8 mouse cellular contexts compared by ENCODE assay signal in the genomic region with DNA sequence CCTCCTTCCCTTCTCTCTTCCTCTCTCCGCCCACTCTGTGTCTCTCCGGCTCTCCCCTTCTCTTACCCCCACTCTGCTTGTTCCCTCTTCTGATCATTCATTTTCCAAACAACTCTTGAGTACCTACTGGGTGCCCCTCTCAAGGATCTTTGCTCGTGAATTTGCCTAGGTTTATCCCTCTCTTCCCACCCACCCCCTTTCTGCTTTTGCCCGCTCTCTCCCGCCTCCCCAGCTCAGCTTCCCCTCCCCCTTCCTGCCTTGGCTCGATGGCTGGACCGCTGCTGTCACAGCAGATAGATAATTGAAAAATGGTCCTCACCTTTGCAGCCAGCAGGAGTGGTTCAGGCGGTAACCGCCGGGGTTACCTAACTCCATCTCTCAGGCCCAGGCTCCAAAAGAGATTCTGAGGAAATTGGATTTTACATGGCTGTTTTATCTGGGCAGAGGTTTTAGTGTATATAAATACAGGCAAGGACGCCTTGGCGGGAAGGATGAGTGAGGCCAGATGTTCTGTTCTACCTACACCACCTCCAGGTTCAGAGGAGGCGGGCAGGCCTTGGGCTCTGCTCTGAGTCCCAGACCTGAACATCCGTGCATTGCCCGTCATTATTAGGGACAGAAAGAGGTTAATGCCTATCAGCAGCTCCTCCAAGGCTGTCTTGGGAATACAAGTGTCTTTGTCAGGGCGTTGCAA.
DNase-seq lines count a peak whose midpoint lies in the region; ATAC-seq and TF ChIP-seq lines count a peak whose summit lies in the region.

No protein-coding gene starts in this region.

- H3K4me3 ChIP-seq in ES-Bruce4 (ENCODE audit: low read depth, low read length), result peak overlapping the region; percentile 65
- H3K4me3 ChIP-seq in embryonic facial prominence, embryonic 12.5 days, result peak overlapping the region; percentile 52
- H3K4me3 ChIP-seq in intestine, embryonic 16.5 days (ENCODE audit: low read length), result peak overlapping the region; percentile 61
- H3K4me3 ChIP-seq in olfactory bulb, adult 2 months (ENCODE audit: insufficient read depth, low read depth, low read length), result peak overlapping the region; percentile 64

- WGBS in embryonic facial prominence, embryonic 12.5 days, result 3% methylated on average over 16 of the region's 16 CpGs
- WGBS in intestine, embryonic 16.5 days, result 10% methylated on average over 16 of the region's 16 CpGs
- WGBS in olfactory bulb, adult 2 months, result 19% methylated on average over 16 of the region's 16 CpGs

- TF ChIP-seq CTCF in ES-Bruce4 (IDR thresholded peaks at IDR 0.05; ENCODE audit: low read depth, low read length), result no peak
- TF ChIP-seq CTCF in olfactory bulb, adult 2 months (IDR thresholded peaks at IDR 0.05; ENCODE audit: insufficient read depth, low read depth, low read length), result no peak

- TF ChIP-seq POLR2A in ES-Bruce4 (IDR thresholded peaks at IDR 0.05; ENCODE audit: insufficient read depth, low read length), result no peak
- TF ChIP-seq POLR2A in olfactory bulb, adult 2 months (IDR thresholded peaks at IDR 0.05; ENCODE audit: insufficient read depth, low read depth, low read length), result no peak

- no peak overlapping the region for H3K27ac ChIP-seq in ES-Bruce4 (ENCODE audit: insufficient read depth, low read length)
- peak overlapping the region; percentile 89 for H3K27ac ChIP-seq in embryonic facial prominence, embryonic 12.5 days
- H3K27ac ChIP-seq in intestine, embryonic 16.5 days (ENCODE audit: low read length), result no peak overlapping the region
- peak overlapping the region; percentile 92 for H3K27ac ChIP-seq in olfactory bulb, adult 2 months (ENCODE audit: insufficient read depth, low read depth, low read length)

- intact Hi-C loops in left cerebral cortex, postnatal 25 days (cut with DNase I), result loop anchor here (2.0 to 5.0 kb wide), 4 partner anchors 36 to 240 kb away; a partner anchor contains a TSS

- peak overlapping the region; percentile 95 for H3K4me2 ChIP-seq in embryonic facial prominence, embryonic 12.5 days (replicated peaks)
- H3K4me2 ChIP-seq in intestine, embryonic 16.5 days (ENCODE audit: low read depth, low read length), result peak overlapping the region; percentile 97

- no peak for ATAC-seq in embryonic facial prominence, embryonic 12.5 days (ENCODE audit: insufficient number of reproducible peaks, insufficient read depth, low FRiP score, low TSS enrichment)
- peak; percentile 41; the same call in 1 of the 2 replicates for ATAC-seq in intestine, embryonic 16.5 days

- H3K9me3 ChIP-seq in ES-Bruce4 (replicated peaks; ENCODE audit: control insufficient read depth, insufficient read depth, low read length, poor library complexity, severe bottlenecking), result no peaks in the 10 kb centered on the region
- H3K9me3 ChIP-seq in embryonic facial prominence, embryonic 12.5 days, result no peaks in the 10 kb centered on the region
- no peaks in the 10 kb centered on the region for H3K9me3 ChIP-seq in intestine, embryonic 16.5 days (ENCODE audit: control insufficient read depth, low read length)

- peak; percentile 90 for DNase-seq in heart, adult 11 months
- no peak for DNase-seq in heart, adult 8-10 months (ENCODE audit: low spot score)
- DNase-seq in left cerebral cortex, postnatal 25 days (ENCODE audit: low spot score in 2 of 2), result no peak
- no peak for DNase-seq in lung, adult 18-20 months

- peaks cover 8% of the 10 kb centered on the region for H3K27me3 ChIP-seq in ES-Bruce4 (ENCODE audit: control insufficient read depth, insufficient read depth, low read length, poor library complexity, severe bottlenecking)
- H3K27me3 ChIP-seq in embryonic facial prominence, embryonic 12.5 days, result peaks cover 73% of the 10 kb centered on the region
- H3K27me3 ChIP-seq in intestine, embryonic 16.5 days (replicated peaks; ENCODE audit: control insufficient read depth, insufficient read depth, low read length), result peaks cover 49% of the 10 kb centered on the region

- H3K4me1 ChIP-seq in ES-Bruce4 (ENCODE audit: control insufficient read depth, insufficient read depth, low read length), result no peaks in the 10 kb centered on the region
- peaks cover 24% of the 10 kb centered on the region for H3K4me1 ChIP-seq in embryonic facial prominence, embryonic 12.5 days
- peaks cover 5% of the 10 kb centered on the region for H3K4me1 ChIP-seq in intestine, embryonic 16.5 days (ENCODE audit: control insufficient read depth, insufficient read depth, low read length)
- peaks cover 25% of the 10 kb centered on the region for H3K4me1 ChIP-seq in olfactory bulb, adult 2 months (ENCODE audit: control insufficient read depth, insufficient read depth, low read length)

- H3K36me3 ChIP-seq in ES-Bruce4 (ENCODE audit: control insufficient read depth, insufficient read depth, low read length, poor library complexity, severe bottlenecking), result no peaks in the 10 kb centered on the region
- H3K36me3 ChIP-seq in embryonic facial prominence, embryonic 12.5 days, result no peaks in the 10 kb centered on the region
- no peaks in the 10 kb centered on the region for H3K36me3 ChIP-seq in intestine, embryonic 16.5 days (ENCODE audit: control insufficient read depth, insufficient read depth, low read length)

- H3K9ac ChIP-seq in ES-Bruce4 (ENCODE audit: low read depth, poor library complexity, severe bottlenecking), result peak overlapping the region; percentile 70; the same call in 1 of the 2 replicates
- peak overlapping the region; percentile 65 for H3K9ac ChIP-seq in embryonic facial prominence, embryonic 12.5 days
- no peak overlapping the region; the same call in 1 of the 2 replicates for H3K9ac ChIP-seq in intestine, embryonic 16.5 days (ENCODE audit: low read depth, low read length)

- no peak for TF ChIP-seq EP300 in ES-Bruce4 (IDR thresholded peaks at IDR 0.05; ENCODE audit: insufficient read depth, low read depth, low read length)

Comparison
In these comparisons a context has a peak if more than half of its experiments do, and no peak if none do; other contexts are left out.
1. H3K27ac ChIP-seq: peak in embryonic facial prominence, embryonic 12.5 days (single experiment) and olfactory bulb, adult 2 months (single experiment); none in ES-Bruce4 (single experiment) and intestine, embryonic 16.5 days (single experiment).
2. Peak in every context shown above with its lines, with median percentiles within 50 percentile points of each other: H3K4me3 ChIP-seq.